Mouse (Mus musculus): Measurements from ENCODE around the gene Cdh24. TPM values are rescaled to one million over a fixed set of nuclear protein-coding genes. Genes with fewer than 3 reads are reported as not detected.

Gene Cdh24
- polyA plus RNA-seq (2017; shearing (Covaris generic)) = 3.7 TPM

DNA sequence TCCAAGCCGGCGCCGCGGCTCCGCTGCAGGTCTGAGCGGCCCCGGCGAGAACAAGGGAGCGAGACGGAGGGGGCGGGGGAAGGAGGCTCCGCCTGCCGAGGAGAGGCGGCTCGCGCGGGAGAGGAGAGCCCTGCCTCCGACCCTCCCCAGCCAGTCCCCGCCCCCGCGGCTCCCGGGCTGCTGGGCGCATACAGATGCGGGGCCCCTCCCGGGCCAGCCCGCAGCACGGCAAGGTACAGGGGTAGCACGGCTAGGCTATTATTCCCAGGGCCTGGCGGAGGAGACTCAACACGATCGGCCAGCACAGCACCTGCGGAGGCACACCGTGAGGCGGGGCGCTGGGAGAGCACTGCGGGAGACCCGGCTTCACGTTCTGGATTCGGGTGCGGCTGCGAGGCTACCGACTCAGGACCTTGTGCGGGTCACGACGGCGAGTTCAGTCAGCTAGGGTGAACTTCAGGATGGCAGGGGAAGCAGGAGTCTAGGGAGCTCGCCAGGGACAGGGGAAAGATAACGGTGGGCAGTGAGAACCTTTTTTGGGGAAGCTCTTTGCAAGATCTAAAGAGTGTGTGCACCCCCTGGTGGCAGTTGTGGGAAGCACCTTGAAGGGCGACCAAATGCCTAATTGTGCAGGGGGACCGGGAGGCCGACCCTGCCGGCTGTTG is at the start of gene Cdh24:
Gene Cdh24 (minus strand): TSS at position 60 of the 665 bp plus-strand sequence.

DNA sequence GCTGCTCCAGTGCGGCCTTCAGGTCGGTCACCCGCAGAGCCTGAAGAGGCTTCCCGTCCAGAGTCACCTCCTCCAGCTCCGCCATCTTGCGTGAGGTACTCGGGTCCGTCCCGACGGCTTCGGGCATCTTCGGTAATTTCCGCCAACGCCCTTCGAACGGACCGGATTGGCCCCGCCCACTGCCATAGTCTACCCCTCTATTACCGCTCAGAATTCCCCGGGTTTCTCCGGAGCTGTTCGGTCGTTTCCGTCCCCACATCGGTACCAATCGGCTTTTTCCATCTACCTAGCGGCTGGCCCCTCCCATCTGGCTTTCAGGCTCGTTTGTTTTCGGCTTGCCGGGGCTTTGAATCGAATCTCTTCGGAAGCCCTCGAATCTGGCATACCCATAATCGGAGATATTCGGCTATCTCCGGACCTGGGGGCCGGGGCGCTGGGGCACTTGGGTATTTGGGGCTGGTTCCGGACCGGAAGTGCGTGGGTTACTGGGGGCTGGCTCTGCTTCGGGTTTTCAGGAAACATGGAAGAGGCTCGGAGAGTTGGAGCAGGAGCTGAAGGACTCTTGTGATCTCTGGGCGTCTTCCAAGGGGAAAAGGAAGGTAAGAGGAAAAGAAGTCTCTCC is 45.5 kb upstream of the Cdh24 start, which contains the start of gene Acin1:
Gene Acin1 (minus strand): TSS at position 410 of the 622 bp plus-strand sequence.

DNA sequence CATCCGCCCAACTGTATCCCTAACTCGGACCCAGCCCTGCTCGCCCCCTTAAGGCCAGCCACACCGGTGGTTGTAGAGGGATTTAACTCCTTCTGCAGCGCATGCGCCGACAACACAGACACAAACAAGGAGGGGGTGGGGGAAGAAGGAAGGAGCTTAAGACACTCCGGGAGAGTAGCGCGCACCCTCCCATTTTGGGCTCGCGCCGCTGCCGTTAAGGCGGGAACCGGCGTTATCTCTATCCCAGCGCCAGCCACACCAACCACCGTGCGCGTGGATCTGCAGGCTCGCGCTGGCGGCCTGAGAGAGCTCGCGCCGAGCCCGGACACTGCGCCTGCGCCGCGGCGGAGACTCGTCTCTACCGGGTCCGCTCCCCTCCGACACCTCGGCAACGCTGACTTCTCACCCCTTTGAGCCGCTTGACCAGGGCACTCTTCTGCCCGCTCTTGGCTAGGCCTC is 44.9 kb upstream of the Cdh24 start, which contains the start of gene 1700123O20Rik:
Gene 1700123O20Rik (plus strand): TSS at position 154 of the 459 bp plus-strand sequence.

DNA sequence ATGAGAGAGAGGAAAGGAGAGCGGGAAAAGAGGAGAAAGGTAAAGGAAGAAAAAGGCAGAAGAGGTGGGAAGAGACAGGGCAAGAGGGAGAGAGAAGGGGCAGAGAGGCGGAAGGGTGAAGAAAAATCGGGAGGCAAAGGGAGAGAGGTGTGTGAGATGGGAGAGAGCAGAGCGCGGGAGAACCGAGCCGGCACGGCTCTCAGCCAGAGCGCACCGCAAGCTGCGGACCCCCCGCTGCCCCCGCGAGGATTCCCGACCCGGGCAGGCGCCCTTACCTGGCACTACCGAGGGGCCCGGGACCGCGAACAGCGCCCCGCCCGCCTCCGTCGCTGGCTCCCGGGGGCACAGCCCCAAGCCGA is 239 bp downstream of the Cdh24 start, which contains the start of gene Gm17606:
Gene Gm17606 (plus strand): TSS at position 7 of the 359 bp plus-strand sequence.

DNA sequence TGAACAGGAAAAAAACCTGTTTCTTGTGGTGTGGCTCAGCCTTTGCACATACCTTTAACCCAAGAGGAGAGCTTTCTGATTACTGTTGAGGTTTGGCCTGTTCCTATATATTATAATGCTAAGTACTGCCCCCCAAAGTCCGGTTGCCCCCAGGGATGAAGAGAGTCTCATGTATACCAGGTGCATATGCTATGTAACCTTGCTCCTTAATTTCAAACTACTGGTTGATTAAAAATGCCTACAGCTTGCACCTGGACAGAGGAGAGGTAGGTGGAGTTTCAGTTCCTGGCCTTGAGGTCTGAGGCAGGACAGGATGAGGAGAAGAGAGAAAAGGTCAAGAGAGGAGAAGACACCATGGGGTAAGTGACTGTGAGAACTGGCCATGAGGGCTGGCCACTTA is 20.0 kb downstream of the Cdh24 start, which contains the start of gene Psmb11:
Gene Psmb11 (plus strand): TSS at position 301 of the 400 bp plus-strand sequence.

DNA sequence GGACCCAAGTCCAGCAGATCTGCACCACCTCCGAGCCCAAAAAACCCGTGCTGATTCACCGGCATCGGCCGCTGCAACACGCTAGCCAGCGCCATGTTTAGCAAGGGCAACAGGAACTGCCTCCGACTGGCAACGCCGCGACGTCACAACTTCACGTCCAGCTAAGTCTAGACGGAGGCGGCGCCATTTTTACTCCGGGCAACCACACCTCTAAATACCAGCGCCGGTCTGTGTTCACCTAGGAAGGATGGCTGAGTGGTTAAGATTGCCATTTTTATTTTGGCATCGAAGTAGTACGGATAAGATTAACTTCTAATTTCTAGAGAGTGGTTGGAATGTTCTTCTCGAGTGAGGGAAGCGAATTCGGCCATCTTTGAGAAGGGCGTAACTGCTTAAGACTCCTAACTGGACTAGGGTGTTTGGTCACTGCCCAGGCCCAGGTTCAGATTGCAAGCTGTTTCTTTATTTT is 23.2 kb downstream of the Cdh24 start, which contains the start of gene Psmb5:
Gene Psmb5 (minus strand): TSS at position 126 of the 469 bp plus-strand sequence.

DNA sequence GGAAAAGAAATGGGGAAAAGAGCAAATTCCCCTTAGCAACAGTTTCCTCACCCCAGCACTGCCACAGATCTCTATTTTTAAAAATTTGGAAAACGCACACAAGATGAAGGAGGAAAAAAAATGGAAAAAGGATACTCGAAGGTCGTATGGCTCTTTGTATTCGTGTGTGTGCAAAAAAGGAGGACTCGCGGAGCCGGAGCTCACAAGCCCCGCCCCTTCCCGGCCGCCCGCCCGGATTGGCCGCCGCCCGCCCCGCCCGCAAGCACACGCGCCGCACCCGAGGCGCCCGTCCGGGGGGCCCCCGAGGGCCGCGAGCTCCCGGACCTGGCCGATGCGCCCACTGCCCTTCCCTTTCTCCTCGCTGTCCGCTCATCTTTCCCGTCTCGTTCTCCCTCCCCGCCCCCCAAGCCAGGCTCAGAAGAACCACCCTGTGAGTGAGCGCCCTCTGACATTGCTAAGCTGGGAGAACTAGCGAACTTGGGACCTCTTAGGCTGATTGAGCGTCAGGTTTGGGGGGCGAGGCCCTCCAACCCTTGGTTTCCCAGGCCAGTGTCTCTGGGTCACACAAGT is 35.3 kb downstream of the Cdh24 start, which contains the start of gene 4931414P19Rik:
Gene 4931414P19Rik (minus strand): TSS at position 242 of the 570 bp plus-strand sequence.

Other genes with a start within 250 kb of the Cdh24 start
- 0.44 TPM for gene Slc7a7, start 223.6 kb downstream of the Cdh24 start, polyA plus RNA-seq (2017; shearing (Covaris generic))
- gene Mrpl52, start 214.5 kb downstream of the Cdh24 start, polyA plus RNA-seq (2017; shearing (Covaris generic)) = 128 TPM
- gene Mmp14, start 209.8 kb downstream of the Cdh24 start, polyA plus RNA-seq (2017; shearing (Covaris generic)) = 0.91 TPM
- gene Lrp10, start 177.2 kb downstream of the Cdh24 start, polyA plus RNA-seq (2017; shearing (Covaris generic)) = 269 TPM
- gene Rem2, start 165.3 kb downstream of the Cdh24 start, polyA plus RNA-seq (2017; shearing (Covaris generic)) = 0.26 TPM
- gene Prmt5, start 123.8 kb downstream of the Cdh24 start, polyA plus RNA-seq (2017; shearing (Covaris generic)) = 26.2 TPM
- gene Haus4, start 86.7 kb downstream of the Cdh24 start, polyA plus RNA-seq (2017; shearing (Covaris generic)) = 28.5 TPM
- 0.40 TPM for gene Ajuba, start 63.8 kb downstream of the Cdh24 start, polyA plus RNA-seq (2017; shearing (Covaris generic))
- 0.41 TPM for gene 4931414P19Rik, start 35.4 kb downstream of the Cdh24 start, polyA plus RNA-seq (2017; shearing (Covaris generic))
- gene Psmb5, start 23.3 kb downstream of the Cdh24 start, polyA plus RNA-seq (2017; shearing (Covaris generic)) = 112 TPM
- gene Psmb11, start 19.9 kb downstream of the Cdh24 start, polyA plus RNA-seq (2017; shearing (Covaris generic)) = not detected
- not detected for gene Gm17606, start 412 bp downstream of the Cdh24 start, polyA plus RNA-seq (2017; shearing (Covaris generic))
- 53.0 TPM for gene 1700123O20Rik, start 44.9 kb upstream of the Cdh24 start, polyA plus RNA-seq (2017; shearing (Covaris generic))
- 106 TPM for gene Acin1, start 45.6 kb upstream of the Cdh24 start, polyA plus RNA-seq (2017; shearing (Covaris generic))
- gene Gm29776, start 57.5 kb upstream of the Cdh24 start, polyA plus RNA-seq (2017; shearing (Covaris generic)) = 0.16 TPM
- not detected for gene Cebpe, start 70.8 kb upstream of the Cdh24 start, polyA plus RNA-seq (2017; shearing (Covaris generic))
- gene Slc7a8, start 140.6 kb upstream of the Cdh24 start, polyA plus RNA-seq (2017; shearing (Covaris generic)) = not detected
- not detected for gene Rnf212b, start 172.8 kb upstream of the Cdh24 start, polyA plus RNA-seq (2017; shearing (Covaris generic))
- gene Homez, start 229.6 kb upstream of the Cdh24 start, polyA plus RNA-seq (2017; shearing (Covaris generic)) = 7.2 TPM
- gene Ppp1r3e, start 236.2 kb upstream of the Cdh24 start, polyA plus RNA-seq (2017; shearing (Covaris generic)) = 2.8 TPM
- gene Bcl2l2, start 242.0 kb upstream of the Cdh24 start, polyA plus RNA-seq (2017; shearing (Covaris generic)) = 0.16 TPM
- not detected for gene Gm20521, start 242.1 kb upstream of the Cdh24 start, polyA plus RNA-seq (2017; shearing (Covaris generic))

Data from effector memory CD4-positive, alpha-beta T cell, adult 5 months (primary cell).